Mouse (Mus musculus): Measurements from ENCODE around the gene Klk1b5.

Klk1b5 gene

GRCm38 (mm10) chr7:44249248-44249647 is 33.5 kb downstream of the Klk1b5 start:
- in situ Hi-C loops (cut with MboI; ENCODE audit: unreplicated experiment in 2 of 2): loop anchor here in 1 of 2 experiments (25.0 kb wide), 1 partner anchor 562 kb away; the partner anchor contains the start of gene Klk14

DNA sequence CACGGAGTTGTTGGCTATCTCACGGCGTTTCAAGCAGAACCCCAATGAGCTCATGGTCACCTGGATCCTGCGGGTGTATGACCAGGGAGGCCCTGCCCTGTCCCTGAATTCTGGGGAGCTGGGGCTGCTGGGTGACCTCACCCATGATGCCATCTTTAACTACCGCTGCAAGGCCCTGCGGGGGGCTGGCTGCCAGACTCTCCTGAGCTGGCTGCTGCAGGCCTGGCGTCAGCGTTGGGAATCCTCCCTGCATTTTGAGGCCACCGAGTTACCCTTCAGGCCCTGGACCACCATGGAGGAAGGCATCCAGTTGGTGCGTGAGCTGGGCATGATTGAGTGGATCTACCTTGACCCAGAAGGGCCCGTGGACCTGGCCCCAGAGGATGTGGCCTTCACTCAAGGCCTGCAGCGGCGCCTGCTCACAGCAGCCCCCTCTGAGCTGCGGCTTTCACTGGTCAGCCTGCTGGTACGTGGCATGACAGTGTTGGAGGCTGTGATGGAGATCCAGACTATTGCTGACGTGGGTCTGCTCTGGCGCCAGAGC is 35.1 kb downstream of the Klk1b5 start:
- in situ Hi-C loops (cut with MboI; ENCODE audit: unreplicated experiment in 2 of 2): loop anchor here in 1 of 2 experiments (25.0 kb wide), 1 partner anchor 711 kb away; the partner anchor contains the start of gene Cpt1c

GRCm38 (mm10) chr7:44253023-44253616 is 37.4 kb downstream of the Klk1b5 start:
- in situ Hi-C loops (cut with MboI; ENCODE audit: unreplicated experiment in 2 of 2): loop anchor here in 1 of 2 experiments (25.0 kb wide), 1 partner anchor 709 kb away; the partner anchor contains the start of gene Cpt1c

DNA sequence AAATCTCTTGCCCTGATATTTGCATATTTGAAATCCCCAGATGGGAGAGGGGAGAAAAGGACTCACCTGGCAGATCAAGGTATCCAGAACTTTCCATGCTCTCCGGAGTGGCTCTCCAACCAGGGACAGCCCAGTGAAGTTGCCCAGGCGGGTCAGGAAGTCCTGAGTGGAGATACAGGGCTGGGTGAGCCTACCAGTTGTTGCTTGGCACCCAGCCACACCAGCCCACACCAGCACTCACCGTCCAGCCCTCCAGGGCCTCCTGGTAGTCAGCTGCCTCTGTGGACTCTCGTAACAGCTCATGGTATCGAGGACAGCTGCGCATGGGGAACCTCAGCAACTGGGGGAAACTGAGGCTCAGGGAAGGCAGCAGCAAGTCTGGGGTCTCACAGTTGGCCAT is 39.2 kb downstream of the Klk1b5 start:
- in situ Hi-C loops (cut with MboI; ENCODE audit: unreplicated experiment in 2 of 2): loop anchor here in 1 of 2 experiments (25.0 kb wide), 1 partner anchor 707 kb away; the partner anchor contains the start of gene Cpt1c

DNA sequence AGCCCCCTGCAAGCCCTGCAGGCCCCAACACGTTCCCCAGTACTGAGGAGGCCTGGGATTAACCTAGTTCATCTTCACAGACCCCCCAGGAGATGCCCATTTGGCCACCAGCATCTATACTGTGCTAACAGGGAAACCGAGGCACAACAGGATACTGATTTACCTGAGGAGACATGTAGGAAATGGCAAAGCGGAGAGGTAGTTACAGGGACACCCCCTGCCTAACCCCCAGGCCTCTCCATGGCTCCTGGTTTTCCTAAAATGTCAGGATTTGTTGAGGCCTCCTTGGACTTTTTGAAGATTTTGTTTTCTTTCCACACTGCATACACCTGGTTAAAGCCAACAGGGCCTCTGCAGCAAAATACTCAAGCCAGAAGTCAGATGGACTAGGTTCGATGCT is 41.5 kb downstream of the Klk1b5 start, which contains the start of gene Acp4:
TSS of gene Acp4 (minus strand) at position 101 of the 400 bp plus-strand sequence.
- in situ Hi-C loops (cut with MboI; ENCODE audit: unreplicated experiment in 2 of 2): loop anchor here in 1 of 2 experiments (25.0 kb wide), 1 partner anchor 705 kb away; the partner anchor contains the start of gene Cpt1c

GRCm38 (mm10) chr7:44260410-44260809 is 44.7 kb downstream of the Klk1b5 start:
- in situ Hi-C loops (cut with MboI; ENCODE audit: unreplicated experiment in 2 of 2): loop anchor here (5.0 to 25.0 kb wide), 7 partner anchors 87 to 702 kb away; partner anchors contain the start of gene Cpt1c (in 1 of the 2)

DNA sequence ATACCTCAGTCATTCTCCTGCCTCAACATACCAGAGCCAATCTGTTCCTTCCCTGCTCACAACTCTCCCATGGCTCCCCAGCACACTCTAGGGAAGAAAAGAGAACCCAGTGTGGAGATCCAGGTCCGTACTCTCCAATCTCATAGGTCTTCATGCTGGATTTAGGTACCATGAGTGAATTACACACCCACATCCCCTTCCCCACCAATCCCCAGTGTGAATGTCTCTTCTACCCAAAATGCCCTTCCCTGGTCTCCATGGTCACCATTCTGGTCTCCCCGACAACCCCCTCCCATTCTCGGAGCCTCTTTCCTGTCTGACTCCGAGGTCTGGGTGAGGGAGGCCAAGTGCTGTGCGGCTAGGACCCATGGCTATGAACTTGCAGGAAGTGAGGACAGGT is 45.4 kb downstream of the Klk1b5 start, which contains the start of gene Gm15517:
TSS of gene Gm15517 (plus strand) at position 301 of the 400 bp plus-strand sequence.
- in situ Hi-C loops (cut with MboI; ENCODE audit: unreplicated experiment in 2 of 2): loop anchor here (5.0 to 25.0 kb wide), 7 partner anchors 86 to 701 kb away; partner anchors contain the start of gene Cpt1c (in 1 of the 2)

DNA sequence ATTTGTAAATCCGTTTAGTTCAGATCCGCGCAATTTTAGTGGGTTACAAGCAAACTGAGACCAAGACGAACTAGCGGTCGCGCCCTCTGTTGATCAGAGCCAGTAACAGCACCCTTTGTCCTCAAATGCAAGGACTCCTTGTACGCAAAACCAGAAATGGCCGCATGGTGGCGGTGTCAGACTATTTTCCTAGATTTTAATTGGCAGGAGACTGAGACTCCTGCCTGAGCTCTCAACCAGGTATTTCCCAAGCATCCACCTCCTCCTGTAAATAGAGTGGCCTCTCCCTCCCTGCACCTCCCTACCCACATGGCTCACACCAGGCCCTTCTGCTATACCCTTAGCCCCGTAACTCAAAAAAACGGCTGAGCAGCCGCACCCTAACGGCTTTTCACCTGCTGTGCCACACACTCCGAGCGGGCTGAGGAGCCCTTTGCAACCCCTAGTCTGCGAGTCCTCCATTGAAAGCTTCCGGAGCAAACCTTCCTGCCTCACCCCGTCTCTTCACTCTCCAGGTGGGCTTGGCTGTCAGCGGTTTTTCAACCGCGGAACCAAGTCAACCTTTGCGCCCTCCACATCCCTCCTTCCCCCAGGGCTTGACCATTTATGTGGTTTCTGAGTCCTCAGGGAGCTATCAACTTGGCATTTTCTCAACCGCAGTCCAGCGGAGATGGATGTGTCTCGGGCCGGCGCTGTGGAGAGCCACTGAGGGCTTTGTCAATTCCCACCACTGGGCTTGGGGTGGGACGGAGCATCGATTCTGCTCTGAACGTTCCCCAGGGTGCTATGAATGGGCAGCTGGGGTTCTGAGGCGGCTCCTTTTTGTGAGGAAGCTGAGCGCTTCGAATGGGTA is 47.3 kb downstream of the Klk1b5 start:
- in situ Hi-C loops (cut with MboI; ENCODE audit: unreplicated experiment in 2 of 2): loop anchor here (5.0 to 25.0 kb wide), 7 partner anchors 84 to 699 kb away; partner anchors contain the start of gene Cpt1c (in 1 of the 2)

GRCm38 (mm10) chr7:44268117-44268516 is 52.4 kb downstream of the Klk1b5 start:
- in situ Hi-C loops (cut with MboI; ENCODE audit: unreplicated experiment in 2 of 2): loop anchor here in 1 of 2 experiments (10.0 to 25.0 kb wide), 2 partner anchors 297 to 694 kb away; partner anchors contain the start of gene Cpt1c

GRCm38 (mm10) chr7:44269397-44269796 is 53.7 kb downstream of the Klk1b5 start:
- in situ Hi-C loops (cut with MboI; ENCODE audit: unreplicated experiment in 2 of 2): loop anchor here in 1 of 2 experiments (10.0 to 25.0 kb wide), 2 partner anchors 295 to 693 kb away; partner anchors contain the start of gene Cpt1c

Measured in v-Abl transformed pro-B cells (cell line).